Mouse (Mus musculus): ENCODE results near the gene a.

- TF ChIP-seq CTCF (conservative IDR thresholded peaks at IDR 0.05 in 1 of 2, IDR thresholded peaks at IDR 0.05 in 1 of 2; ENCODE audit: low read depth in 2 of 2, low read length in 2 of 2) (no peak), E2F4 (IDR thresholded peaks at IDR 0.05; ENCODE audit: insufficient replicate concordance, low read depth, low read length) (no peak), KAT2A (IDR thresholded peaks at IDR 0.05; ENCODE audit: insufficient replicate concordance, low read length) (no peak)
These were observed 241.9 kb downstream of the a start for GRCm38 (mm10) chr2:155032938-155033710.

Measured in CH12.LX (cell line).